Mouse (Mus musculus) urinary bladder, postnatal 4 days (tissue): ENCODE results near the gene Mgam.
"Not testable (repeated sequence)": the region's sequence is repeated elsewhere in the genome, so short reads cannot be mapped to it uniquely, and the experiment has no call there.

ENCODE experiments used
- DNase-seq, 2 experiments: peaks; one replicate each; pipeline ENCODE4 v3.0.0; 2021 to 2022; ENCODE audit warnings: low spot score in 2 of 2

The Mgam gene

DNA sequence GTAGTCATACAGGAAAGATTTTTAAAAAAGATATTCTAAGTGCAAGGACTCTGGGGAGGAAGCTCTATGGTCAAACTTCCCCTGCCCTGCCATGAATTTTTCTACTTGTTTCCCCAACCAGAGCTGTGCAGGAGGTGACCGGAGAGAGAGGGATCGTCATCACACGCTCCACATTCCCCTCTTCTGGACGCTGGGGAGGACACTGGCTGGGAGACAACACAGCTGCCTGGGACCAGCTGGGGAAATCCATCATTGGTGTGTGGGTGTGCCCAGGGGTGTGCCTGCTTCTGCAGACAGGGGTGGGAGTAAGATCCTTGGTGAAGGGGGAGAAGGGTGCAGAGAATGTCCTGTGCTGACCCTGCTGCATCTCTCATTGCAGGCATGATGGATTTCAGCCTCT lies 99.9 kb downstream of the Mgam start:
- DNase-seq, result not testable (repeated sequence)

DNA sequence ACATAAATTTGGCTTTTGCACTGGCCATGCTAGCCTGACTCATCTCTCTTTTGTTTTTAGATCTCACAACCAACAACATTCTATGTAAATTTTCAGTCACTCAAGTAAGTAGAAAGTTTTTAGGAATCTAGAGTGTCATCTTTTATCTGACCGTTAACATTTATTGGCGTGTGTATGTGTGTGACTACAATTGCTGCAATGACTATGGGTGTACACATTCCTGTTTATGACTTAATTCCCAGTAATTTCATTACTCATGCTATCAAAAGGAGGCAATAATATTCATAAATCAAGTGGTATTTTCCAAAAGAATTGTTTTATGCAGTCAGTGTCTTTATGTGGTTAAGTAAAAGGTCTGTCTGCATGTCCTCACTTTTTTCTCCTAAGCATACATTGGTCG lies 110.9 kb downstream of the Mgam start:
- DNase-seq, result no peak

DNA sequence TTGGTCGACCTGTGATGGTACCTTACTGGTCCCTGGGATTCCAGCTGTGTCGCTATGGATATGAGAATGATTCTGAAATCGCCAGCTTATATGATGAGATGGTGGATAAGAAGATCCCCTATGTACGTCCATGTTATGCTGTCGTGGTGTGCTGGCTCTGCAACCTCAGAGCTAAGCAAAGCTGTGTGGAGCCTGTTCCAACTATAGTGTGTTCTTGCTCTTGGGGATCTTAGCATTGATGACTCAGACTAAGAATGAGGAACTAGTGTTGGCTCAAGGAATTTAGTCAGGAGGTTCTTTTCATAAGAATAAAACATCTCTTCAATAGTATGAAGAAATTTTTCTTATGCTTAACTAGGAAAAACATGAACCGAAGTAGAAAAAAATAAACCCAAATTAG lies 120.4 kb downstream of the Mgam start:
- not testable (repeated sequence) for DNase-seq

DNA sequence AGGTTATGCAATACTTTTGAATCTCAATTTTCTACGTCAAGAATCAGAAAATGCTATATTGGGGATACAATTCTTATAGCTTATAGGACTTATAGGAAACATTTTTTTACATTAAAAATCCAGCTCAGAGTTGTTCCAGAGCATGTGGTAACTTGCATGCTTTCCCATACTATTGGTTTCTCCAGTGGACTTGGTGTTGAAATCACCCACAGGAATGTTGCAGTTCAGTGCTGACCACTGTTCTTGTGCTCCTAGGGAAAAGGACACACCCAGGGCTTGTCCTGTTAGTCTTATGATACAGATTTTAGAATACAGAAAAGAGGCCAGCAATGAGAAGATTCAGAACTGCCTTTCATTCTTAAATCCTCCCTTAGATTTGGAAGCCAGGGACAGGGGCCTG lies 127.3 kb downstream of the Mgam start:
- DNase-seq, result no peak

DNA sequence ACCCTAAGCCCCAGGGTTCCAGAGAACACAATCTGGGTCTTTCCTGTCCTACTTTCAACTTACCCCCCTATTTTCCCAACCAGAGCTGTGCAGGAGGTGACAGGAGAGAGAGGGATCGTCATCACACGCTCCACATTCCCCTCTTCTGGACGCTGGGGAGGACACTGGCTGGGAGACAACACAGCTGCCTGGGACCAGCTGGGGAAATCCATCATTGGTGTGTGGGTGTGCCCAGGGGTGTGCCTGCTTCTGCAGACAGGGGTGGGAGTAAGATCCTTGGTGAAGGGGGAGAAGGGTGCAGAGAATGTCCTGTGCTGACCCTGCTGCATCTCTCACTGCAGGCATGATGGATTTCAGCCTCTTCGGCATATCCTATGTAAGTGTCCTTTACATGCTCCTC lies 128.7 kb downstream of the Mgam start:
- DNase-seq, result not testable (repeated sequence)

DNA sequence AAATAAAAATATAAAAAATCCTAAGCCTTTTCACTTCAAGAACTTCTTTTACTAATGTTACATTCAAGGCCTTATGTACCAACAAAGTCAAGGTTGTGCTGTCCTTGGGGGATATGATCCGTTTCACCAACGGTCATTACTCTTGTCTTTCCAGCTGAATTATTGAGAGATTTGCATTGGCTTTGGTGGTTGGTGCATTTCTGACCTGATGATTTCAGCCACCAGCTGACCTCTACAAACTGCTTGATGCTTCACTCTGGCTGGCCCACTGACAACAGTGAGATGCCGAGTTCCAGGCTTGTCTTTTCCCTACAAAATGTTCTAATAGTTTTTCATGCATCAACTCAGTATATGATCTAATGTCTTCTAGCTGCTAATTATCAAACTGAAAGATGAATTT lies 146.0 kb downstream of the Mgam start:
- no peak for DNase-seq

DNA sequence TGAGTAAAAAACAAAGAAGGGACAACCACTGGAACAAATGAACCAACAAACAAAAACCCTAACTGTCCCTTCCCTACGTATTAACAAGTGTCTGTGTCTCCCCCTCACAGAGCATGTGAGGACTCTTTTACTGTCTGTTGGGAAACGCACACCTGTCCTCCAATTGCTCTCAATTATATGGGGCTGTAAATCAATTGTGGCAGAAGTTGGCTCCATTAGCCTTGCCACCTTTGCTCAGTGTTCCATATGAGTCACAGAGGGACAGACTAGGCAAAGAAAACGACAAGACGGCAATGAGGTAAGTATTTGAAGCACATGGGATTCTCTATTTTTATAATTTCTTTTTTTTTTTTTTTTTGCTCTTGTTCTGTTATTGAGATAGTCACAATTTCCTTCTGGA lies 149.8 kb downstream of the Mgam start:
- DNase-seq, result no peak

DNA sequence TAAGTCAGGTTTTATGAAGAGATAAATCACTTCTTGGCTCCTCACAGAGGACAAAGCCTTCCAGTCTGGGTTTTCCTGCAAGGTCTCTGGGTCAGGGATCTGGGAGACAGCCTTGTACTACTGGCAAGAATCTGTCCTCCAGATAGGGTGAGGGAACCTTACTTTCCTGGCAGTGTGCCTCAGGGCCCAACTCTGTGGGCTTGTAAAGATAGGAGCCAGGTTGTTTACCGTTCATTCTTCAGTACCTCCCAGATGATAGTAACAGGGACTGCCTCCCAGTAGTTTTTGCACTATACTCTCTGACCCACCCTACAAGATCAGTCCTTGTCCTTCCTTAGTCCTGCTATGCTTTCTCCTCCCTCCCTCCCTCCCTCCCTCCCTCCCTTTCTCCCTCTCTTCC lies 155.0 kb downstream of the Mgam start:
- peak in 1 of 2 experiments; percentile 23 for DNase-seq

DNA sequence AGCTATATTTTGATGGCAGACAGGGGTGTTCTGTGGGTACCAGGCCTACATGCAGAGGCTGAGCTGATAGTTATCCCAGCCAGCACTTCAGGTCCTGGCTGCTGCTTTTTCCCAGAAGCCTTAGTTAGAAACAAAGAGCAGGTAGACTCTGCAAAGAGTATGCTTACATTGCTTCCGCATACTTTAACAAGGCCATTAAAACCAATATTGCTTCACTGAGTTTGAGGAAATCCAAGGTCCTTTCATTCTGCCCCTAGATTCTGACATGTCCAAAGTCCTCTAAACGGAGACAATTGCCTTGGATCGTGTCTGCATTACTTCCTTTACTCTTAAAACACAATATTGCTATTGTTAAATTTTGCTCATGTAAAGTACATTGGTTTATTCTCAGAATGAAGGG lies 155.7 kb downstream of the Mgam start:
- no peak for DNase-seq

DNA sequence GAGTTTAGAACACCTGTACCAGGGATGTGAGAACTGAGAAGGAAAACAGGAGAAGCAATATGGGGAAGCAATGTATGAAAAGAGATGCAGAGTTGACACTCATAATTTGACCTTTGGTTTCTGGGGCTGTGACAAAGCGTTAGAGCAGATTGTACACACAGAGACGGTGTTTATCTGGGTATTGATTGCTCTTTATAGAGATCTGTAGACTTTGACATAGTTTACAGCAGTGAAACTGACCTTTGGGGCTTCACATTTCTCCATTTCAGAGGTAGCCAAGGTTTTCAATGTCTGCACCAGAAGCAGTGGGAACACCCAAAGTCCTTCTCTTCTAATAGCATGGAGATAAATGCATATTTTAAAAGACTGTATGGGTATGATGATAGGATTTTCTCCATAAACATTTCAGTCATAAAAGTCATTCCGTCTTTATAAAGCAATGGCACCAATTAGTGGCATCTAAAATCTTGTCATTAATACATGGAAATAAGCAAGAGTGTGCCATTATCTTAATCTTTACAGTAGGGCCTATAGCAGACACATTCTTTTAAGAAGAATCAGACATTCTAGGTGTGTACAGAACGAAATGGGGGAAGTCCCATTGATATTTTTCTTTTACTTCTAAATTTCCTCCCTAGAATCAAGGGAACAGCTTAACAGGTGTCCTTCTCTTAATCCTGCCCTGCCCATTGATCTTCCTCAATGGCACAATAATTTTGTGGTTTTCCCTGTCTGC lies 166.6 kb downstream of the Mgam start:
- no peak for DNase-seq

DNA sequence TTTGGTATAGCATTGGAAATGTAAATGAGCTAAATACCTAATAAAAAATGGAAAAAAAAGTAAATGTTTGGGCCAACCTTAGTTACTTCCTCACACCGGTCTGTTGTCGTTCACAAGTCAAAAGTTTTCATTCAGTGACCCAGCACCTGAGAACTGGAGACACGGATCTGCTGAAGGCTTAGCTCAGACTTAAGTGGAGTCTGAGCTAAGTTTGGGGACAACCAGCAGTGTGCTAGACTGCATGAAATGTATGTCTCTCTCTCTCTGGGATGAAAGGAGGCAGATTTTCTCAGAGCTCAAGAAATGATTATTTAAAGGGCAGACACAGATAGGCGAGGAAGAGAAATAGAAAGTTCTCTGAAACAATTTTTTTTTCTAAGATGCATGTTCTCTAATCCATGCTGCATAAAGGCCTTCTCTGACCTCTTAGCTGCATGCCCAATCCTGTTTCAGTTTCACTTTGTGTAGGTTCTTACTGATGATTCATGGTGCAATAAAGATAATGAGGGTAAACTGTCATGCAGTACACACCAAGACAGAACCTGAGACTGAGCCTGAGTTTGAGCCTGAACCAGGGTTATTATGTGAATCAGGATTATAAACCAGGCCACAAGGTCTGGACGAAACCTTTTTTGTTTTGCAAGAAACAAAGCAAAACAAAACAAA lies 189.7 kb downstream of the Mgam start:
- DNase-seq, result no peak
